Mouse (Mus musculus) erythroblast, adult 5-6 weeks (primary cell): ENCODE results near the gene Fam69b. TPM values are rescaled to one million over a fixed set of nuclear protein-coding genes. Genes with fewer than 3 reads are reported as not detected.

Experiments
- ATAC-seq: replicated peaks from 2 replicates; pipeline ENCODE4 v1.8.0; 2016; ENCODE audit warnings: moderate number of reproducible peaks, mild to moderate bottlenecking, moderate TSS enrichment, inconsistent platforms; ENCODE audit not compliant: poor library complexity, low FRiP score, severe bottlenecking
- total RNA-seq, 2 experiments: library from RNA; stranded (forward) in 1 of 2; stranded (reverse) in 1 of 2; fragments of 150-400 nt in 1 of 2; fragments of 200-764, 138-1000 nt in 1 of 2; gene quantifications; 2 replicates each; pipeline versions ENCODE4 v1.2.3 to v1.2.4; 2015 to 2017; ENCODE audit warnings: low replicate concordance in 2 of 2

Fam69b gene
- not detected in 2 replicates for total RNA-seq (2015; ENCODE audit: low replicate concordance)
- total RNA-seq (2017; ENCODE audit: low replicate concordance), result 0.34 TPM in 1 of 2 replicates, not detected in the other

GRCm38 (mm10) chr2:26627921-26628739, at the start of gene Fam69b:
Gene Fam69b (plus strand): TSS chr2:26628457.
- no peak for ATAC-seq

- ATAC-seq, result no peak
Measured at GRCm38 (mm10) chr2:26579714-26580113, 48.5 kb upstream of the Fam69b start, which contains the start of gene Egfl7. Gene Egfl7 (plus strand): TSS chr2:26580014.

GRCm38 (mm10) chr2:26580751-26581150, 47.5 kb upstream of the Fam69b start:
- ATAC-seq, result no peak

GRCm38 (mm10) chr2:26582203-26582602, 46.1 kb upstream of the Fam69b start:
- ATAC-seq, result no peak

- ATAC-seq, result no peak
Measured at GRCm38 (mm10) chr2:26582741-26583140, 45.5 kb upstream of the Fam69b start.

- ATAC-seq, result no peak
Measured at GRCm38 (mm10) chr2:26583640-26584039, 44.6 kb upstream of the Fam69b start.

- ATAC-seq, result no peak
Measured at GRCm38 (mm10) chr2:26585713-26586112, 42.5 kb upstream of the Fam69b start.

- ATAC-seq, result no peak
Measured at GRCm38 (mm10) chr2:26586294-26587043, 41.8 kb upstream of the Fam69b start, which contains the start of gene Gm20532. Gene Gm20532 (plus strand): TSS chr2:26586639.

GRCm38 (mm10) chr2:26587044-26587405, 41.2 kb upstream of the Fam69b start:
- ATAC-seq, result no peak

- no peak for ATAC-seq
Measured at GRCm38 (mm10) chr2:26588573-26588972, 39.7 kb upstream of the Fam69b start.

GRCm38 (mm10) chr2:26589284-26589683, 39.0 kb upstream of the Fam69b start:
- no peak for ATAC-seq

GRCm38 (mm10) chr2:26590282-26590681, 38.0 kb upstream of the Fam69b start:
- ATAC-seq, result no peak

GRCm38 (mm10) chr2:26590962-26591361, 37.3 kb upstream of the Fam69b start:
- ATAC-seq, result no peak

- no peak for ATAC-seq
Measured at GRCm38 (mm10) chr2:26591416-26591815, 36.8 kb upstream of the Fam69b start.

GRCm38 (mm10) chr2:26593211-26594021, 34.8 kb upstream of the Fam69b start:
- ATAC-seq, result no peak

- ATAC-seq, result no peak
Measured at GRCm38 (mm10) chr2:26594022-26594346, 34.3 kb upstream of the Fam69b start.

GRCm38 (mm10) chr2:26594461-26594933, 33.8 kb upstream of the Fam69b start:
- no peak for ATAC-seq

- ATAC-seq, result no peak
Measured at GRCm38 (mm10) chr2:26594934-26595724, 33.1 kb upstream of the Fam69b start.

GRCm38 (mm10) chr2:26595725-26596435, 32.4 kb upstream of the Fam69b start:
- no peak for ATAC-seq
